Mouse (Mus musculus) C2C12 (cell line): ENCODE data around the gene Paxbp1. TPM values are rescaled to one million over a fixed set of nuclear protein-coding genes. Genes with fewer than 3 reads are reported as not detected.

ENCODE experiments used
- H3K27me3 ChIP-seq: one replicate; pipeline ENCODE4 v1.6.1; 2011; ENCODE audit not compliant: control insufficient read depth, insufficient read depth, insufficient read length
- H3K36me3 ChIP-seq: one replicate; pipeline ENCODE4 v1.6.1; 2011; ENCODE audit not compliant: control insufficient read depth, insufficient read depth
- H3K4me3 ChIP-seq: one replicate; pipeline ENCODE4 v1.5.1; 2011; ENCODE audit warnings: mild to moderate bottlenecking, control low read depth; ENCODE audit not compliant: poor library complexity, insufficient read depth, severe bottlenecking
- H3K79me2 ChIP-seq: one replicate; pipeline ENCODE4 v1.6.1; 2011; ENCODE audit not compliant: control insufficient read depth, insufficient read depth
- H3K79me3 ChIP-seq: one replicate; pipeline ENCODE4 v1.6.1; 2011; ENCODE audit warnings: low read depth, control low read depth
- H3ac ChIP-seq: one replicate; pipeline ENCODE3; 2011; ENCODE audit warnings: low read depth; ENCODE audit not compliant: control insufficient read depth, insufficient read length
- CEBPB ChIP-seq: IDR thresholded peaks from one replicate; pipeline ENCODE4 v1.6.1; 2011; ENCODE audit warnings: low read depth, mild to moderate bottlenecking, control low read depth, moderate library complexity
- CTCF ChIP-seq: IDR thresholded peaks from one replicate; pipeline ENCODE4 v1.5.1; 2011; ENCODE audit not compliant: control insufficient read depth, insufficient read depth, insufficient read length
- FOSL1 ChIP-seq: IDR thresholded peaks from one replicate; pipeline ENCODE4 v1.8.0; 2011; ENCODE audit warnings: mild to moderate bottlenecking, low read length; ENCODE audit not compliant: poor library complexity, insufficient read depth, severe bottlenecking
- MAX ChIP-seq: IDR thresholded peaks from one replicate; pipeline ENCODE4 v1.6.1; 2011; ENCODE audit warnings: mild to moderate bottlenecking, control low read depth
- MYOD1 ChIP-seq: IDR thresholded peaks from one replicate; pipeline ENCODE4 v1.6.1; 2011; ENCODE audit warnings: low read depth; ENCODE audit not compliant: control insufficient read depth, insufficient read length
- MYOG ChIP-seq: IDR thresholded peaks from one replicate; pipeline ENCODE4 v1.6.1; 2011; ENCODE audit not compliant: control insufficient read depth, insufficient read length; ENCODE audit errors: extremely low read depth
- USF1 ChIP-seq: IDR thresholded peaks from one replicate; pipeline ENCODE4 v1.6.1; 2011; ENCODE audit warnings: low read depth, mild to moderate bottlenecking, control low read depth, moderate library complexity
- polyA plus RNA-seq: library from polyadenylated mRNA; unstranded; fragments of >200 nt; fragmentation: generic; extraction: Trizol; gene quantifications from one replicate; pipeline ENCODE4 v1.2.1, GENCODE M21; 2012; ENCODE audit warnings: missing spikeins

The Paxbp1 gene
- polyA plus RNA-seq, 1 experiment = 6.1 TPM

DNA sequence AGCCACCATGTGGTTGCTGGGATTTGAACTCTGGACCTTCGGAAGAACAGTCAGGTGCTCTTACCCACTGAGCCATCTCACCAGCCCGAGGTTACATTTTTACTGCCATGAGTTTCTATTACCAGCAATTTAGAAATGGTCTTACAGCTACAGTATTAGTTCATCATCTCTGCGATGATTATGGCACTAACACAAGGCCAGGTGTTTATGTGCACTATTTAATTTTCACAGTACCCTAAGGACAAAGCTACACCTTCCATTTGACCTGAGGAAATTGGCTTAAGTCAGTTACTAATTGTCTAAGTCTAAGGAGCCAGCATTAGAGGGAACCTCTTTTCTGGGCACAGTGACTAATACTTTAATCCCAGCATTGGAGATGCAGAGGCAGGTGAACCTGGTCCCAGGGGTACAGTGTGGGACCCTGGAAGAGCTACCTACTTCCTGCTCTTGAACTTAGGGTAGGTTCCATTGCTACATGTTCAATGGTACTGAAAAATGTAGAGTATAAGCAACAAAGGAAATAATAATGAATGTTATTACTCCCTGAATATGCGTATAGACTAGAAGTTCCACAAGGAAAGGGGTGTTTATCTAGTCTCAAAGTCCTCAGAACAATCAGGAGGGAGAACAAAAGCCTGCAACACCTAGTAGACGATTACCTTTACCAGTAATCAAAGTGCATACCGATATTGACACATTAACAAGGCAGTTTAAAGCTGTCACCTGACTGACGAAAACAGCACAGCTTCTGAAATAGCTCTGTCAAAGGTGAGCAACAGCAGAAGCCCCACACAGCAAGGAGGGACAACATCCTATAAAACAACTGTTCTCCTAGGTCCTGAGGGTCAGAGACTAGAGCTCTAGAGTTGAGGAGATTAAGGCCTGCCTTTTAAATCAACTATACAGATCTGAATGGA, 47.8 kb downstream of the Paxbp1 start:
- H3ac ChIP-seq = no peak overlapping the region
- peaks cover 3% of the 10 kb centered on the region for H3K79me3 ChIP-seq
- TF ChIP-seq MYOD1 = no peak
- no peak for TF ChIP-seq CTCF
- no peak for TF ChIP-seq MAX
- no peak for TF ChIP-seq CEBPB
- TF ChIP-seq USF1 = no peak
- no peak for TF ChIP-seq FOSL1
- H3K36me3 ChIP-seq = no peaks in the 10 kb centered on the region
- H3K27me3 ChIP-seq = no peaks in the 10 kb centered on the region
- no peak overlapping the region for H3K4me3 ChIP-seq
- H3K79me2 ChIP-seq = no peaks in the 10 kb centered on the region

DNA sequence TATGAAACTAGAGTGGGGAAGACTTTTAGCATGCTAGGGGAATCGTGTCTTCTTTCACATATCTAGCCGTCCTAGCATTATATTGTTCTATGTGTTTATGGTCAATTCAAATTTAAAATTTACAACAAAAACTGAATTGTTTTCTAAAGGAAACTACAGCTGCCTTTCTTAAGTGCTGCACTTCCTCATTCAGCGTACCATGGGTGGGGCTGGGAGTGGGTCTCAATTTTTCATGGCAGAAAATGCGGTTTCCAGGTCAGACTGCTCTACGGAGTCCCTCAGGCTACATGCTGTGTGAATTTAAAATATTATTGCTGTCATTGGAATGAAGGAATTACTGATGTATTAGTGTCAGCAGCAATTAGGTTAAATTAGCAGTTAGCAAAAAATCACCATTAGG, 48.8 kb downstream of the Paxbp1 start:
- H3K79me3 ChIP-seq = peaks cover 3% of the 10 kb centered on the region
- TF ChIP-seq MYOD1 (no peak), CTCF (no peak), FOSL1 (no peak), USF1 (no peak), MYOG (no peak), CEBPB (no peak), MAX (no peak)
- no peak overlapping the region for H3K4me3 ChIP-seq
- no peaks in the 10 kb centered on the region for H3K79me2 ChIP-seq
- H3K27me3 ChIP-seq = no peaks in the 10 kb centered on the region
- H3K36me3 ChIP-seq = peaks cover 5% of the 10 kb centered on the region
- no peak overlapping the region for H3ac ChIP-seq

- Histone ChIP-seq H3K27me3 (no peaks in the 10 kb centered on the region), H3K79me3 (peaks cover 3% of the 10 kb centered on the region), H3K4me3 (no peak overlapping the region), H3K79me2 (no peaks in the 10 kb centered on the region), H3ac (no peak overlapping the region), H3K36me3 (peaks cover 6% of the 10 kb centered on the region)
- TF ChIP-seq USF1 (no peak), MAX (no peak), CTCF (no peak), MYOD1 (no peak), CEBPB (no peak), FOSL1 (no peak), MYOG (no peak)
Measured at GRCm38 (mm10) chr16:90995023-90995422, 49.3 kb downstream of the Paxbp1 start.

DNA sequence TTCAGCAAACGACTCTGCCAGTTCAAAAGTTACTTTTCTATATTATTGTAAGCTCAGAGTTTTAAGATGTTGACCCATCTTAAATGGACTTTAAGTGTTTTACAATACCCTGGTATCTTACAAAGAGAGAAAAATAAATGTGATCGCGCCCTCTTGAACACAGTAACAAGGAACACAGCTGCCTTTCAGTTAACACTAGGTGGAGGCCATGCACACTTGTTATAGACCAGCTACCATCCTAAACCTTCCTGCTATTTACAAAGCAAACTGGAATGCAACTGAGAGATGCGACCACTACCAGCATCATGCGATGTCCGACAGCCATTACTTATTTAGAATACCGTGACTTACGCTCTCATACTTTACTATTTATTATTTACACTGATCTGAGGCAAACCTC, 55.2 kb downstream of the Paxbp1 start:
- Histone ChIP-seq H3K27me3 (no peaks in the 10 kb centered on the region), H3K4me3 (no peak overlapping the region), H3K79me3 (no peaks in the 10 kb centered on the region), H3K36me3 (peaks cover 6% of the 10 kb centered on the region), H3K79me2 (no peaks in the 10 kb centered on the region), H3ac (no peak overlapping the region)
- TF ChIP-seq CEBPB = no peak
- no peak for TF ChIP-seq MAX
- TF ChIP-seq MYOD1 = no peak
- TF ChIP-seq MYOG = no peak
- no peak for TF ChIP-seq CTCF
- no peak for TF ChIP-seq USF1

GRCm38 (mm10) chr16:90988665-90989064, 55.7 kb downstream of the Paxbp1 start:
- H3K36me3 ChIP-seq = peaks cover 6% of the 10 kb centered on the region
- no peak overlapping the region for H3ac ChIP-seq
- H3K79me2 ChIP-seq = no peaks in the 10 kb centered on the region
- TF ChIP-seq MYOG (no peak), FOSL1 (no peak), CTCF (no peak), CEBPB (no peak), MAX (no peak), MYOD1 (no peak), USF1 (no peak)
- H3K79me3 ChIP-seq = no peaks in the 10 kb centered on the region
- no peaks in the 10 kb centered on the region for H3K27me3 ChIP-seq
- H3K4me3 ChIP-seq = no peak overlapping the region

DNA sequence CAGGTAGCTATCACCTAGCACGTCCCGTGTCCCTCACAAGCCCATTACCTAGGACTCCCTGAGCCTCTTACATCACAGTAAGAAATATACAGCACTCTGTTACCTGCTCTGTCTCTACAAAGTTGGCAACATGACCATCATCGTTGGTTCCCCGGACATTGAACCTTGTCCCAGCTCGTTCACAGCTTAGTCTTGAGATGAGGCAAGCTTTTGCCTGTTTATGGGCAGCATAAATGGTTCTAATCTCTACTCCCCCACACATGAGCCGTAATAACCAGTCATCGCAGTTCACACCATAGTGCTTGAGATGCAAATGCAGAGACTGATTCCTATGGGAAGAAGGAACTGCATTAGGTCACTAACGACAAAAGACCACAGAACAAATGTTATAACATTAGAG, 56.3 kb downstream of the Paxbp1 start:
- no peaks in the 10 kb centered on the region for H3K79me3 ChIP-seq
- no peak overlapping the region for H3ac ChIP-seq
- no peaks in the 10 kb centered on the region for H3K27me3 ChIP-seq
- H3K36me3 ChIP-seq = peaks cover 6% of the 10 kb centered on the region
- no peak overlapping the region for H3K4me3 ChIP-seq
- no peaks in the 10 kb centered on the region for H3K79me2 ChIP-seq
- no peak for TF ChIP-seq USF1
- TF ChIP-seq MYOD1 = no peak
- TF ChIP-seq FOSL1 = no peak
- no peak for TF ChIP-seq MAX
- TF ChIP-seq MYOG = no peak
- no peak for TF ChIP-seq CEBPB
- TF ChIP-seq CTCF = no peak
